Mouse (Mus musculus) thymus, adult 18-20 months (tissue): ENCODE results near the gene 9330159F19Rik.

Experiments used
- DNase-seq, 2 experiments: peaks; one replicate each; pipeline ENCODE4 v3.0.0; 2022; ENCODE audit warnings: mixed read lengths in 2 of 2

9330159F19Rik gene

DNA sequence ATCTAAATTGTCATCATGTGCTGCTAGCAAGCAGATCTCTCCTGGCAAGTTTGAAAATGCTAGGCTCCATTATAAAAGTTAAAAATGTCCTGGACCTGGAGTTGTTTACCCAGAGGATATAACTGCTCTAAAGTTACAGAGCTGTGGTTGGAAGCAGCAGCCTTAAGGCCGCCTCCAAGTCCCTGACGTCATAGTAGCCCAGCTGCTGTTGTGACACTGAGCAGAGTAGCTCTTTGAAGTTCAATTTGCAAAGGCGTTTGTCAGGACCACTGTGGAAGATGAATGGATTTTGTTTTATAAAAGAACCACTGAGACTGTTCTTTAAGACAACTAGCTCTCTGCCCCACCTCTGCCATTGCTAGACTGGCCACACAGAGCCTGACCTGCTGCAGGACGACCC is at the start of gene 9330159F19Rik:
9330159F19Rik (plus strand) TSS at position 154 of the 400 bp plus-strand sequence.
- no peak for DNase-seq

DNA sequence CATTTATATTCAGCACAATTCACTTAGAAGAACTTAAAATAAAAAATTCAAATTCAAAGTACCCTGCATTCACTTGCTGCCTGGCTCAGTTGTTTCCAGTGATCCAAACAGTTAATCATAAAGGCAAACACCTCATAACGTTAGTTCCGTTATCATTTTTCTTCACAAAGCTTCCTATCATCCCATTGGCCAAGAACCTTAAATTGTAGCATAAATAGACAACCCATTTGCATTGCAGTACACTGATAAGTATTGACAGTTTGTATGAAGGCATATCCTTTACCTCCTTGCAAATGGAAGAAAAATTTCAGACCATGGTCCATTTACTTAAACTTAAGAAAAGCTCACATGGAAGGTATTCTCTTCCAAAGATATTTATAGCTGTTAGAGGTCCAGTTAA is 49.7 kb upstream of the 9330159F19Rik start:
- no peak for DNase-seq

DNA sequence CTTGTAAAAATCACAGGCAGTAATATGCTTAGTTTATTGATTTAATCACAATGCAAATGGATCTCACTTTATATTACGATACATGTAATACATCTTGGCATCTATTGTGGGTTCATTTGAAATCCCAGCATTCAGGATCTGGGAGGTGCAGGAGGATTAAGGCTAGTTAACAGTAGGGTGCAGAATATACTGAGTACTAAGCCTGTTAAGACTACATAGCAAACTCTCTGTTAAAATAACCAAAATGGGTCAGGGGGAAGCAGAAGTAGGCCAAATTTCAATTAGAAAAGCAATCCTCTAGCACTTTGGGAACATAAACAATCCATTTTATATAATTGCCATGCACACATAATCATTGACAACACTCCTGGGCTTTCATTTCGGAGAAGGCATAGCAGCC is 37.6 kb upstream of the 9330159F19Rik start:
- DNase-seq: no peak

DNA sequence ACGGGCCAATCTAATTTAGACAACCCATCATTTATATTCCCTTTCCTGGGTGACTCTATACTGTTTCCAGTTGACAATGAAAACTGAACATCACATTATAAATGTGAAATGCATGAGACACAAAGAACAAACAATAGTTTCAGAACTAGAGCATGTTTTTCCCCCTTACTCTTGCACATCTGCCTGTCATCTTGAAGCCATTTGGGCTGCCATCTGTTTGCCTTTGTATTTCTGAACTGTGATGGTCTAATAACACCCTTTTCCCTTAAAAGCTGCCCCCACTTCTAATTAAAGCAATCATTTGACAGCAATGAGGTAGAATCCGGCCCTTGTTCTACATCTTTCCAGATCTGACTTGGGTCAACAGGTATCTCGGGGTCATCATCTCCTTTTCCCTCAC is 35.8 kb upstream of the 9330159F19Rik start:
- DNase-seq: no peak

DNA sequence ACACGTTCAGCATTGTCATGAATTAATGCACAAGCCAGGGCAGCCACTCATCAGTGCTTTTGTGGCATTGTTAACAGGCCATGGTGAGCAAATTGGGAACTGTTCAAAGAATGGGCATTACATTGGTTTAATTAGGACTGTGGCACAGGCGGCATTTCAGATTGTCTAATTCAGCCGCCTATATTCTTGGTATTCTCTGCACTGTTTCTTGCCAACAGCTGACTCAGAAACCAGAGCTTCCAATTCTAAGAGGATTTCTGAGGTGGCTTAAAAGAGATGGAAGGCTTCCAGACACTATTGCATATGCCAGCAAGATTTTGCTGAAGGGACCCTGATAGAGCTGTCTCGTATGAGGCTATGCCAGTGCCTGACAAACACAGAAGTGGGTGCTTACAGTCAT is 34.5 kb upstream of the 9330159F19Rik start:
- DNase-seq: no peak

DNA sequence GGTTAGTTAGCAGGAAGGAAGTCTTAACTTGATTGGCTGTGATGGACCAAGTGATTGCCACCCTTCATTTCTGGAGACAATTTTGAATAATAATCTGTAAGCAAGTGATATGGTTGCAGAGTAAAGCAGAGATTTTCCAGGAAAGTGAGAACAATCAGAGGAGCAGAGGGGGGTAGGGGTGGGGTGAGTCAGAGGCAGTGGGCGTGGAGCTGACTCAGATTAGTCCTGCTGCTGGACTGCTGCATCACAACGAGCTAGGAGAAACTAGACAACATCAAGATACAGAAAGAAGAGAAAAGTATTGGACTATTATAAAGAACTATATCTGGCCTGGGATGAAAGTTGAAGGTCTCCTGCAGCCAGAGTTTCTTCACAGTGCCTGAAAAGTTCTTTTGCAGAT is 33.4 kb upstream of the 9330159F19Rik start:
- DNase-seq: no peak

DNA sequence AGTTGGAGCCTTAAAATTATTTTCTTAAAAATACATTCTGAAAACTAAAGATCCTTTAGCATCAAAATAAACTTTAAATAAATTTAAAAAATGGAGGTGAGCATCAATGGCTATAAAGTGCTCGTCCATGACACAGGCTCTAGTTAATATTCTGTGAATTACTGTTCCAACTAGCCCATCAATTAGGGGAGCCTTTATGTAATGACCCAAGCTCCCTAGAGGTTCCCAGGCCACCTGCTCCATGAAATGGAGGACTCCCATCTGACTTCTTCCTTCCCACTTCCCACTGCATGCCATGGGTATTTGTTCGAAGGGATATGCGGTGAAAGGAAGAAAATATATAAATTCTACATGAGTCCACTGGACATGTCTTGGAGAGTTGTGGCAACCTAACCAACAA is 31.2 kb upstream of the 9330159F19Rik start:
- no peak for DNase-seq

DNA sequence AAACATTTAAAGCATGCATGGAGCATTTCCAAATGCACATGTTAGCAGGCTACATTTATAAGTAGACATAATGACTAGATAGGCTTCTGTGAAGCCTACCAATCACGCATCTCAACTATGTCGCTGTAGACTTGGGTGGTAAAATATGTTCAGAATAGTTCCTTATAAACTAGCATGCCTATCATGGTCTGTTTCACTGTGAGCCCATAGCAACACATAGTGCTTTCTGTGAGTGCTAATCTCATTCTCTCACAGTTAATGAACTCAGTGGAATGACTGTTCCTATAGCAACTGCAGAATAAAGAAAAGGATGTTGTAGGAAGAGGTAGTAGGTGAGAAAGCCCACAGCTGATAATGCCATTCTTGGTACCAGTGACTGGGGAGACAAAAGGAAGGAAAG is 30.4 kb upstream of the 9330159F19Rik start:
- no peak for DNase-seq

DNA sequence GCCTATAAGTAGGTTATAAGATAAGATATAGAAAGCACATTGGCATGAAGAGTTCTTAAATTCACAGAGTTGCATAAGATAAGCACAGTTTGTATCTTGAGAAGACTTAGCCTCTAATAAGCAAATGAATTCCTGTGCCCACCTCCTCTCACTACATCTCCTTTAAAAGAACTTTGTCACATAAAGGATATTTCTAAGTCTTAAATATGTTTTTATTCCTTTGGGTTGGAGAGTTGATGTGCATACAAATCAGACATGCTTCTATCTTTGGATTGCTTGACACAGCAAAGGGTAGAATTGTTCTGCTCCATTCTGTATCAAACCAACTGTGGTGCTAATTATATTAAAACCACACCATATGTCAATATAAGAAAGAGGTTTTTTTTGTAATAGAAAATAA is 17.6 kb upstream of the 9330159F19Rik start:
- no peak for DNase-seq

DNA sequence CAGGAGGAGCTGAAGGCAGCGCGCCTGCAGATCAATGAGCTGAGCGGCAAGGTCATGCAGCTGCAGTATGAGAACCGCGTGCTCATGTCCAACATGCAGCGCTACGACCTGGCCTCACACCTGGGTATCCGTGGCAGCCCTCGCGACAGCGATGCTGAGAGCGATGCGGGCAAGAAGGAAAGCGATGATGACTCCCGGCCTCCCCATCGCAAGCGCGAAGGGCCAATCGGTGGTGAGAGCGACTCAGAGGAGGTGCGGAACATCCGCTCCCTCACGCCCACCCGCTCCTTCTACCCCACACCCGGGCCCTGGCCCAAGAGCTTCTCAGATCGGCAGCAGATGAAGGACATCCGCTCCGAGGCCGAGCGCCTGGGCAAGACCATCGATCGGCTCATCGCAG is 14.6 kb upstream of the 9330159F19Rik start:
- DNase-seq: no peak

DNA sequence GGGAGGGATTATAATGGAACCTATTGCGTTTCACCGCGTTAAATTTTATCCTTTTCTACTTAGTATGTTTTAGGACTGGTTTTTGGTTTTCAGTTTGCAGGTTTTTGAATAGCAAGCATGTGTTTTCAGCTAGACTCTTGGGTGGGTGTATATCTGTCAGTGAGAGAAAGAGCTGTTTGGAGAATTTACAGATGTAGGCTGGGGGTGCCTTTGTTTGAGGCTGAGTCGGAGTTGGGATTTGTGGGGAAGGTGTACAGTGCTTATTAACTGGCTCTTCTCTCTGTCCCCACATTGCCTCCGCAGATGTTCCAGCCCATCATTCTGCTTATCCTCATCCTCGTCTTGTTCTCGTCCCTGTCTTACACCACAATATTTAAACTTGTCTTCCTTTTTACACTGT is 12.8 kb upstream of the 9330159F19Rik start, which contains the start of gene Gm49353:
Gm49353 (plus strand) TSS at position 313 of the 400 bp plus-strand sequence.
- DNase-seq: no peak

DNA sequence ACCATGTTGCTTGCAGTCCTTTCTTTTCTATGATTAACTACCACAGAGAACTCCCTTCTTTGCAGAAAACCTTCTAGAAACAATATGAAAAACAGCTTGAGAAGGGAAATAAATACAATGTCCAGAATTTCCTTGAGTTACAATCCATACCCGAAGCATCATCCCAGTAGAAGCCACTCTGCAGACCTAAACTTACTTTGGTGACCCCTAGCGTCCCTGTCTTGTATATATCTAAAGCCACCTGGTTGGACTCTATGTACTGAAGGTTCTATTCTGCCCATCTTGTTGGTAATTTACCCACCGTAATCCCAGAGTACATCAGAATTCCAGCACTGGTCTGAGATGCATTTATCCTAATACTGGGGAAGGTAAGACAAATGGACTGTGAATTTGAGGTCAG is 11.6 kb upstream of the 9330159F19Rik start:
- DNase-seq: no peak

DNA sequence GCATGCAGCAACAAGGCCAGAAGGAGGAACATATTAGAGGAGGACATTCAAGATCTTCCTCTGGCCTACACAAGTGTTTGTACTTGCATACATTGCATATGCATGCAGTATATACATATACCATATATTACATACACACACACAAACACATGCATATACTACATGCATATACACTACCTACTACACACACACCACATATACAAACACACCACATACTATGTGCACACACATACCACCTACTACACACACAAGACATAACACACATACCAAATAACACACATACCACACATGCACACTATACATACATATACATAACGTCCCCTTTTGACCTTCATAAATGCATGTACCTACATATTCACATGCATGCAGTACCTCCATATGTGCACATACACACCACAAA is 10.8 kb upstream of the 9330159F19Rik start:
- no peak for DNase-seq

DNA sequence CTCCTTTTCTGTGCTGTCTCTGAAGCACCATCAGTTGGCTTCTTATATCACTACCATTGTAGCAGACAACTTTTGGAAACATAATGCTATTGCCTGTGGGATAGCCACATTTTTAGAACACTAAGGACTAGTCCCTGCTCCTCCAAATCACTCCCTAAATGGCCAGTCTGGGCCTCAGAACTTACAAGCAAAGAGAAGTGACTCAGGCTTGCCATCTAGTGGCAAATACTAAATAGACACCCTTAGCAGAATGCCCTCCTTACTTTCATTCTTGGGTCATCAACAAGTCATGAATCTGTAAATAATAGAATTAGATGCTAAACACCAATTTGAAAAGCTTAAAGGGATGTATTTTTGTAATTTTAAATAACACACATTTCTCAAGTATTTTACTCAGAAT is 4.7 kb upstream of the 9330159F19Rik start:
- no peak for DNase-seq

DNA sequence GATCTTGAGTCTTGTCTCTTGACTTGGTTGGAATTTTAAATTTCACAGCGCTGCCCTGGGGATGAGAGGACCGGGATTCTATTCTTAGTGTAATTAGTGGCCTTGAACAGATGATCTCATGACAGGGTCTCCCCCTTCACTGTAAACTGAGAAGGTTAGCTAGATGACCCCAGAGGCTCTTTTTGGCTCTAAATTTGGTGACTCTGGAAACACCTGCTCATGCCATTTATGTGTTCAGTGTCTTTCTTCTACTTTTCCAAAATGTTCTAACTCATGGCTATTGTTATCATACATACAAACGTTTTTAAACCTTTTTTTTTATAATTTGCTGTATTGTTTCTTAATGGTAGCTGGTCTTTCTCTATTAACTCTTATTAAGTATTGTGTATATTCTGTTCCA is 2.7 kb upstream of the 9330159F19Rik start:
- no peak for DNase-seq

DNA sequence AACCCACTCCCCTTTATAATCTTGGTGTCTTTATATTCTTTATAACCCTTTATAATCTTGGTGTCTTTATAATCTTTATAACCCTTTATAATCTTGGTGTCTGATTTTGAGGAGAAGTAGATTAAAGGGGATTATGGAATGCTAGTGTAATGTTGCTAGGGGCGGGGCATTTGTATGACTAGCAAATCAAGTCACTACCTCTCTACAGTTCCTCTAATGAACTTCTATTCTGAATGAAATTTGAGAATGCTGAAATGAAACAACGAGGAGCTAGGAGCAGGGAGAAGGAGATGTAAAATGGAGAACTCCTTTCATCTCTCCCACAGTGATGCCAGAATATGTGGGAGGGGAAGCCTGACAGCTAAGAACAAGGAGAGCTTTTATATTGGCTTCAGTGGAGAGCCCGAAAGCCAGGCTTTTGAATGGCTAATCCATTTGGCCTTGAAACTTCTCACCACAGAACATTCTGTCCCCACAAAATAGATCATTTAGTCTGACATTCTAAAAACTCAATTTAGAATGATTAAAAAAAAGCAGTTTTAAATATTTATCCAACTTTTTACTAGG is 2.2 kb downstream of the 9330159F19Rik start:
- no peak for DNase-seq

DNA sequence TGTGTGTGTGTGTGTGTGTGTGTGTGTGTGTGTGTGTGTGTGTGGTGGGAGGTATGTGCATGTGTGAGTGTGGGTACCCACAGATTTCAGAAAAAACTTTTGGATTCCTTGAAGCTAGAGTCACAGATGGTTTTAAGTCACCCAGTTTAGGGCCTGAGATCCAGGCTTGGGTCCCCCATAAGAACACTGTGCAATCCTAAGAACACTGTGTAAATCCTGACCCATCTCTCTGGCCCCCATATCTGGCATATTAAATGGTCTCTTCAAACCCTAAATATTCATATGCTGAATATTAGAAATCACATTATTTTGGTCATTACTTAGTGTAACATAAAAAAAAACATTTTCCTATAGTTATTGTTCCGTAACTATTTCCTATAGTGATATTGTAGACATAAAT is 5.6 kb downstream of the 9330159F19Rik start:
- DNase-seq: no peak

DNA sequence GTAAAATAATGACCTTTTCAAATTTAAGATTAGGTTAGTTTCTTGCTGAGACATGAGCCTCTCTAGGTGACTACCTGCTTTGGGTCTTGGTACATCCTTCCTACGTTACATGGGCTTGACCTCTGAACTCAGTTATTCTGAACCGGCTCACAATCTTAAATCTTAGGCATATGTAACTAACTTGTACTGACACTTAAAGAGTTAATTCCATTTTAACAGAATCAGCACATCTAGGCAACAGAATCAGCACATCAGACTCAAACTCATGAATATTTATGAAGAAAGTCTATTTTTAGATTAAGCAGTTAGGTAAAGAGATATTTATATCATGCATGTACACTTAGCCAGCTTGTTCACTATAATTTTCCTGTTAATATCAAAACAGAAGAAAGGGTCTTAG is 6.0 kb downstream of the 9330159F19Rik start:
- no peak for DNase-seq

DNA sequence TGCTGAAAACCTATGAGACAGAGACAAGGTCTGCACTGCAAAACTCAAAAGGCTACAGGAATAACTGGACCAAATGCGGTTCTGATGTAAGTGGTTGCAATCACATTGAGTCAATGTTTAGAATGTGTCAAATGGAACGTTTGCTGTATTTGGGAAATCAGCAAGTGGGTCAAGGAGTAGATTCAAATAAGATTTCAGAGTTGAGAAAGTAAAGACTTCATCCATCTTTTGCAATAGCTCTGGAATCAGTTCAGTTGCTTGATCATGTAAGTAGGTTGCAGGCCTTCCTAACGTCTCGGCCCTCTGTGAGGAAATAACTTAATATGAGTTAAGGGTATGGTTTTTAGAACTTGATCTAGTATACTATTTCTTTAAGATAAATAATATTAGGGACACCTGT is 13.9 kb downstream of the 9330159F19Rik start:
- no peak for DNase-seq

DNA sequence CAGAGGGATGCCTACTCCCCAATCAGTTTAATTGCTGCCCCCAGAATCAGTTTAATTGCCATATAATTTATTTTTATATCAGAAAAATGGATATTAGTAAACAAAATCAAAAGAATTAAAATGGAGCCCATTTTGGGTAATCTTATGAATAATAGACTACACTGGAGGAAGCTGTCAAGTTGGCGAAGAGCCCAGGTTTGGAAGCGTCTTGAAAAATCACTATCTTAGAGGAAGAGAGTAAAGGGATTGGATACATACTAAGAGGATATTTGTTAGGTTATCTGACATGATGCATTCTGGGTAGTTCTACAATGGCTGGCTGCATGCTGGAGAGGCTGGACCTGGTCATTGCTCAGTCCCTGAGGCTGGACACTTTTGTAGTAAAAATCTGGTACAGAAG is 19.8 kb downstream of the 9330159F19Rik start:
- DNase-seq: no peak
